Mouse (Mus musculus): Measurements from ENCODE around the gene Ccng1. TPM values are rescaled to one million over a fixed set of nuclear protein-coding genes. Genes with fewer than 3 reads are reported as not detected.

Gene Ccng1
- polyA plus RNA-seq, 1 experiment from 2014 or later: 43.1 TPM

- peak overlapping the region; percentile 63 for H3K4me2 ChIP-seq (replicated peaks)
- peak overlapping the region; percentile 75 for H3K4me3 ChIP-seq
- 0 out of 2 replicates have a peak, but pooled peaks cover 3% of the 10 kb centered on the region for H3K36me3 ChIP-seq
- peak overlapping the region; percentile 58; the same call in 1 of the 2 replicates for H3K27ac ChIP-seq
- no peaks in the 10 kb centered on the region for H3K9me3 ChIP-seq (replicated peaks)
- peak overlapping the region; percentile 82 for H3K9ac ChIP-seq
- 2% methylated on average over 19 of the region's 19 CpGs for WGBS
- peaks cover 7% of the 10 kb centered on the region; the same call in 1 of the 2 replicates for H3K4me1 ChIP-seq
- H3K27me3 ChIP-seq: no peaks in the 10 kb centered on the region
- ATAC-seq (ENCODE audit: low FRiP score): no peak
These were observed 425 bp downstream of the Ccng1 start for GRCm38 (mm10) chr11:40754664-40755107.

- H3K27ac ChIP-seq: no peak overlapping the region
- no peak overlapping the region for H3K9ac ChIP-seq
- peaks cover 7% of the 10 kb centered on the region; the same call in 1 of the 2 replicates for H3K4me1 ChIP-seq
- no peak overlapping the region for H3K4me3 ChIP-seq
- 84% methylated on average over 6 of the region's 6 CpGs for WGBS
- ATAC-seq (ENCODE audit: low FRiP score): no peak
- H3K36me3 ChIP-seq: 0 out of 2 replicates have a peak, but pooled peaks cover 3% of the 10 kb centered on the region
- no peak overlapping the region for H3K4me2 ChIP-seq (replicated peaks)
- no peaks in the 10 kb centered on the region for H3K27me3 ChIP-seq
- H3K9me3 ChIP-seq (replicated peaks): no peaks in the 10 kb centered on the region
These were observed 1.3 kb downstream of the Ccng1 start for GRCm38 (mm10) chr11:40753836-40754235.

GRCm38 (mm10) chr11:40747716-40748115 is 7.4 kb downstream of the Ccng1 start:
- no peak overlapping the region for H3K4me2 ChIP-seq (replicated peaks)
- H3K36me3 ChIP-seq: 0 out of 2 replicates have a peak, but pooled peaks cover 3% of the 10 kb centered on the region
- no peaks in the 10 kb centered on the region for H3K27me3 ChIP-seq
- H3K27ac ChIP-seq: no peak overlapping the region
- no peaks in the 10 kb centered on the region for H3K9me3 ChIP-seq (replicated peaks)
- no peak for ATAC-seq (ENCODE audit: low FRiP score)
- H3K4me3 ChIP-seq: no peak overlapping the region
- H3K9ac ChIP-seq: no peak overlapping the region
- 76% methylated on average over 2 of the region's 2 CpGs for WGBS
- no peaks in the 10 kb centered on the region for H3K4me1 ChIP-seq

- H3K4me3 ChIP-seq: no peak overlapping the region
- WGBS: 92% methylated on average over 12 of the region's 12 CpGs
- no peaks in the 10 kb centered on the region for H3K27me3 ChIP-seq
- no peaks in the 10 kb centered on the region for H3K9me3 ChIP-seq (replicated peaks)
- ATAC-seq (ENCODE audit: low FRiP score): no peak
- no peak overlapping the region for H3K27ac ChIP-seq
- no peak overlapping the region for H3K9ac ChIP-seq
- H3K36me3 ChIP-seq: peaks cover 9% of the 10 kb centered on the region
- no peaks in the 10 kb centered on the region for H3K4me1 ChIP-seq
- H3K4me2 ChIP-seq (replicated peaks): no peak overlapping the region
These were observed 8.8 kb downstream of the Ccng1 start for GRCm38 (mm10) chr11:40746361-40746760.

GRCm38 (mm10) chr11:40744348-40744747 is 10.8 kb downstream of the Ccng1 start:
- ATAC-seq (ENCODE audit: low FRiP score): no peak
- Histone ChIP-seq H3K36me3 (peaks cover 16% of the 10 kb centered on the region), H3K27ac (no peak overlapping the region), H3K4me2 (replicated peaks) (no peak overlapping the region), H3K9ac (no peak overlapping the region), H3K4me3 (no peak overlapping the region), H3K9me3 (replicated peaks) (no peaks in the 10 kb centered on the region), H3K4me1 (no peaks in the 10 kb centered on the region), H3K27me3 (no peaks in the 10 kb centered on the region)
- 83% methylated on average over 3 of the region's 3 CpGs for whole genome bisulfite sequencing

- Histone ChIP-seq H3K9me3 (replicated peaks) (no peaks in the 10 kb centered on the region), H3K4me3 (no peak overlapping the region), H3K4me2 (replicated peaks) (no peak overlapping the region), H3K4me1 (no peaks in the 10 kb centered on the region), H3K27me3 (no peaks in the 10 kb centered on the region), H3K27ac (no peak overlapping the region), H3K9ac (no peak overlapping the region), H3K36me3 (peaks cover 36% of the 10 kb centered on the region)
- 89% methylated on average over 12 of the region's 12 CpGs for WGBS
- no peak for ATAC-seq (ENCODE audit: low FRiP score)
These were observed 13.4 kb downstream of the Ccng1 start for GRCm38 (mm10) chr11:40741605-40742262.

GRCm38 (mm10) chr11:40737369-40737768 is 17.7 kb downstream of the Ccng1 start:
- no peak for ATAC-seq (ENCODE audit: low FRiP score)
- Histone ChIP-seq H3K9ac (no peak overlapping the region), H3K27ac (no peak overlapping the region), H3K36me3 (peaks cover 41% of the 10 kb centered on the region), H3K4me2 (replicated peaks) (no peak overlapping the region), H3K4me1 (peaks cover 16% of the 10 kb centered on the region), H3K9me3 (replicated peaks) (no peaks in the 10 kb centered on the region), H3K27me3 (no peaks in the 10 kb centered on the region), H3K4me3 (no peak overlapping the region)
- 86% methylated on average over 3 of the region's 3 CpGs for WGBS

GRCm38 (mm10) chr11:40734251-40734752 is 20.8 kb downstream of the Ccng1 start:
- H3K27ac ChIP-seq: peak overlapping the region; percentile 74; the same call in 1 of the 2 replicates

GRCm38 (mm10) chr11:40733339-40734174 is 21.6 kb downstream of the Ccng1 start, which contains the start of the genes Hmmr and Nudcd2:
Hmmr (minus strand) TSS chr11:40733422.
Nudcd2 (plus strand) TSS chr11:40733667.
- peak; percentile 100 for ATAC-seq (ENCODE audit: low FRiP score)
- Histone ChIP-seq H3K27ac (peak within 1 kb of the TSS; percentile 74), H3K9me3 (replicated peaks) (no peaks in the 10 kb centered on the region), H3K4me1 (peaks cover 23% of the 10 kb centered on the region), H3K4me2 (replicated peaks) (peak within 1 kb of the TSS; percentile 81), H3K27me3 (no peaks in the 10 kb centered on the region), H3K9ac (peak within 1 kb of the TSS; percentile 83), H3K4me3 (peak within 1 kb of the TSS; percentile 69), H3K36me3 (peaks cover 21% of the 10 kb centered on the region)
- under 1% methylated on average over 52 of the region's 52 CpGs for WGBS

More at GRCm38 (mm10) chr11:40734251-40734752, 20.8 kb downstream of the Ccng1 start:
- Histone ChIP-seq H3K36me3 (peaks cover 25% of the 10 kb centered on the region), H3K9me3 (replicated peaks) (no peaks in the 10 kb centered on the region), H3K9ac (peak overlapping the region; percentile 83), H3K4me1 (peaks cover 23% of the 10 kb centered on the region), H3K4me3 (peak overlapping the region; percentile 69), H3K27me3 (no peaks in the 10 kb centered on the region), H3K4me2 (replicated peaks) (peak overlapping the region; percentile 72)
- ATAC-seq (ENCODE audit: low FRiP score): no peak
- 4% methylated on average over 11 of the region's 11 CpGs for WGBS

- H3K9me3 ChIP-seq (replicated peaks): no peaks in the 10 kb centered on the region
- peak; percentile 38; the same call in 1 of the 2 replicates for ATAC-seq (ENCODE audit: low FRiP score)
- no peak overlapping the region for H3K27ac ChIP-seq
- H3K27me3 ChIP-seq: no peaks in the 10 kb centered on the region
- H3K4me3 ChIP-seq: peak overlapping the region; percentile 69
- H3K4me2 ChIP-seq (replicated peaks): peak overlapping the region; percentile 81
- H3K36me3 ChIP-seq: peaks cover 16% of the 10 kb centered on the region
- H3K4me1 ChIP-seq: peaks cover 23% of the 10 kb centered on the region
- peak overlapping the region; percentile 60 for H3K9ac ChIP-seq
- WGBS: 2% methylated on average over 14 of the region's 14 CpGs
These were observed 22.1 kb downstream of the Ccng1 start for GRCm38 (mm10) chr11:40732997-40733338.

GRCm38 (mm10) chr11:40718324-40718723 is 36.8 kb downstream of the Ccng1 start:
- ATAC-seq (ENCODE audit: low FRiP score): no peak
- no peak overlapping the region for H3K4me3 ChIP-seq
- H3K9me3 ChIP-seq (replicated peaks): no peaks in the 10 kb centered on the region
- H3K9ac ChIP-seq: no peak overlapping the region
- H3K36me3 ChIP-seq: peaks cover 63% of the 10 kb centered on the region
- H3K27me3 ChIP-seq: no peaks in the 10 kb centered on the region
- no peak overlapping the region for H3K27ac ChIP-seq
- H3K4me2 ChIP-seq (replicated peaks): no peak overlapping the region
- H3K4me1 ChIP-seq: no peaks in the 10 kb centered on the region

GRCm38 (mm10) chr11:40715524-40715923 is 39.6 kb downstream of the Ccng1 start:
- no peaks in the 10 kb centered on the region for H3K4me1 ChIP-seq
- no peaks in the 10 kb centered on the region for H3K9me3 ChIP-seq (replicated peaks)
- H3K27me3 ChIP-seq: no peaks in the 10 kb centered on the region
- H3K4me2 ChIP-seq (replicated peaks): no peak overlapping the region
- no peak for ATAC-seq (ENCODE audit: low FRiP score)
- H3K4me3 ChIP-seq: no peak overlapping the region
- H3K36me3 ChIP-seq: peaks cover 50% of the 10 kb centered on the region
- H3K27ac ChIP-seq: no peak overlapping the region
- no peak overlapping the region for H3K9ac ChIP-seq
- 95% methylated on average over 5 of the region's 5 CpGs for WGBS
